Mouse (Mus musculus) testis, postnatal 14 days (tissue): Measurements from ENCODE around the gene Vps26a.
A peak's percentile ranks its signal among the peaks of the same experiment; 100 is the strongest.

Source experiments
- DNase-seq: peaks from one replicate; pipeline ENCODE4 v3.0.0; 2021; ENCODE audit warnings: low spot score

Vps26a gene

GRCm38 (mm10) chr10:62486618-62487415 is at the start of gene Vps26a:
TSS of gene Vps26a (minus strand) at chr10:62486805.
- peak; percentile 99 for DNase-seq

DNA sequence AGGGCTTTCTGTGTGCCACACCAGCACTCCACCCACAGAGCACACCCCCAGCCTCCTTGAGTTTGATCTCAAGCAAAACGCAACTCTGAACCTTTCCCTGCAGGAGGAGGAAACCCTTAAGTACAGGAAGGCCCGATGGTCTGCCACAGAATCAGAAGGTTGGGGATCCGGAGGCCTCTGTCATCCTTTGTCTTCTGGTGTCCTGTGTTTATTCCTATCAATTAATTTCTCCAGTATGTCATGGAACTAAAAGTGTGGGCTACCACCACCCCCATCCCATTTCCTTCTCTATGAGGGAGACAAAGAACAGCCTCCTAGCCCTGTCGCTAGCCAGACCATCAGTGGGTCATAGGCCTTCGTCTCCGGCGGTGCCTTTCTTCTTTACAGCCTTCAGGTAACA is 47.9 kb upstream of the Vps26a start:
- no peak for DNase-seq

GRCm38 (mm10) chr10:62532832-62533231 is 46.2 kb upstream of the Vps26a start:
- DNase-seq, result no peak

DNA sequence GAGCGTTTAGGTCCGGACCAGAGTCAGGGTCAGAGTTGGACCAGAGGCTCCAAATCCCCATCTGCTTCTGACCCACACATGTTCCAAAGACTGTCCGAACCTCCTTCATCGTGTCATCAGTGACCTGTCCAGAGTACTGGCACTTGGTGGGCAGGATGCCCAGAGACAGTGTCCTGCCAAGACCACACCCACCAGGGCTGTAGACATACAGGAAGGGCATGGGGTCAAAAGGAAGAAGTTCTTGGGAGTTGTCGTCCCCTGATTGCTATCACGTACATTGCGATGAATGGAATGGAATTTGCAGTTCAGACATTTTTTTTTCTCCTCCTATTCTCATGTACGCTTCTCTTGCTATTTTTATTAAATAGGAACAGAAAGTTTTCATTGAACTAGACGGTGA is 43.6 kb upstream of the Vps26a start:
- peak; percentile 25 for DNase-seq

DNA sequence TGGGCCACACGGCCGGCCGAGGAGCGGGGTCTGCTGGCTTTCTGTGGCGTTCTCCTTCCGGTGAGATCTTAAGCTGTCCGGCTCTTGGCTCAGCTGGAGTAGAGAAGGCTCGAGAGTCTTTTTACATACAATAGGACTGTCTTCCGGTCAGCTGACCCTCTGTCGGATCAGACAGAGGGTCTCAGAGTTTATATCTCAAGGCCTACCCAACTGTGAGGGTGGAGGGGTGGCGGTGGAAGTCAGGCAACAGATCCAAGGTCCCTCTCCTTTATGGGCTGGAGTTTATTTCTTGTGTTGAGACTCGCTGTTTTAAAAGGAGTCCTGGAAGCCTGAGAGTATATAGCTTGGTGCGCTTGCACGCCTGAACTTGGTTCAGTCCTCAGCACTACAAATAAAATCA is 40.7 kb upstream of the Vps26a start, which contains the start of gene Srgn:
Gene Srgn (minus strand): TSS at position 101 of the 400 bp plus-strand sequence.
- DNase-seq, result no peak

DNA sequence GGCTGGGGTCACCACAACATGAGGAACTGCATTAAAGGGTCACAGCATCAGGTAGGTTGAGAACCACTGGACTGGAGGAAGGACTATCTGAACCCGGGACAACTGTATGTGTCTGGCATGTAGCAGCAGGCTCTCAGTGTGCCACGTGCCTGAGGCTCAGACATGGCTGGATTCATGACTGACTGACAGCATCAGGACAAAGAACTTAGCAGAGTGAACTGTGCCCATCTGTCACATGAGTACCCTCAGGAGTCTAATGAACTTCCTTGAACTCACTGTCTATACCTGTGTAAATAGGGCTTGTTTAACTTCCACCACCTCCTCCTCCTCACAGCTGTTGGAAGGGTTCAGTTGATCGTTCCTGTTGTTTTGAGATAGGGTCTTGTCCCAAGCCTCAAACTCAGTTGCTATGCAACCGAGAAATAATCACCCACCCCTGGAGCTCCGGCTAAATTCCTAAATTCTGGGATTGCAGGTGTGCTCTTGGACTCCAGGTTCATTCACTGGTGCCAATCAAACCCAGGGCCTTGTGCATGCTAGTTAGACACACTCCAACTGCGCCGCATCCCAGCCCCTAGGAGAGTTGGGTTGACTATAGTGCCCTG is 35.8 kb upstream of the Vps26a start:
- no peak for DNase-seq

GRCm38 (mm10) chr10:62521763-62522162 is 35.2 kb upstream of the Vps26a start:
- no peak for DNase-seq

DNA sequence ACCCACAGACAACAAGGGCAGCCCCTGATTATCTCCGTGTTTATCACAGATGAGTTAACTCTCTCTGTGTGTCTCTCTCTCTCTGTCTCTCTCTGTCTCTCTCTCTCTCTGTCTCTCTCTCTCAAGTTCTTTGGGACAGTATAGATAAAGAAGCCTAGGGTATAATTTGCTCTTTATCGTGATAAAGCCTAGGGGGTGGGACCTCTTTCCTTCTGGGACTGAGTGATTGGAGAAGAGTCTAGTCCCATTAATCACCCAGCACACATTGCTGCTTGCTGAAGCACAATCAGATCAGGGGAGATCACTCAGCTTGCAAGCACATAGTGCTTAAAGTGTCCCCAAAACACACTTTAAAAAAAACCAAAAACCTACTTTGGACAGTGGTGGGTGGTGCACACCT is 34.3 kb upstream of the Vps26a start:
- DNase-seq, result no peak

GRCm38 (mm10) chr10:62517511-62517910 is 30.9 kb upstream of the Vps26a start:
- DNase-seq, result no peak

DNA sequence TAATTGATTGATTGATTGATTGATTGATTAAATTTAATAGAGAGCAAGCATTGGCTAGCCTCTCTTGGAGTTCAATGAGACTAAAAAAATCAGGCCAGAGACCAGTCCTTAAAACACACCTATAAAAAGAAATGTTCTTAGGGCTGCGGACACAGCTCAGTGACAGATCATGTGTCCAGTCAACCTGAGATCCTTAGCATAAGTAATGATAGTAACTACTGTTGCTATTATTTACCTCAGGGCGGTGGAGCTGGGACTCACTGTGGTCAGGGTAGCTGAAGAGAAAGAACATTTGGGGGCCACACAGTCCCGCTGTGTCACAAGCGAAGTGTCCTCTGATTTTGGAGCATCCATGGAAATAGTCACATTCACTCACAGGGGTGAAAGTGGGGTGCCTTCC is 26.2 kb upstream of the Vps26a start:
- DNase-seq, result no peak

GRCm38 (mm10) chr10:62511528-62511927 is 24.9 kb upstream of the Vps26a start:
- DNase-seq, result no peak

- DNase-seq, result no peak
Measured at GRCm38 (mm10) chr10:62509032-62509656, 22.5 kb upstream of the Vps26a start.

DNA sequence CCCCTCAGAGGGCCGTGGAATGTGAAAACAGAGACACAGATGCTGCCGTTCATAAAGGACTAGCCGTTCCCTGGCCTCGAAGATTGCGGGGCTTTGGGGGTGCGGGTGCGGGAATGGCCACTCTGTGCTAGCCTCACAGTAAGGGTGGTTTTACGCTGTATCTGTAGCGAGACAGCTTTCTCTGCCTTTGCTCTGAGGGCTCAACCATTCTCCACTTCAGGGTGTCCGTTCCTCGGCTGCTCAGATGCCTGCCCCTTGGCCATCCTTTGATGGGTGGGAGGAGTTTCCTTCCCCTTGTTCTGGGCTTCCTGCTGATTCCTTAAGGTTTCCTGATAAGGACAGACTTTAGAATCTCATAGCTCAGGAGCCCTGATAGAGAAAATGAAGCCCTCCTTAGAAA is 21.9 kb upstream of the Vps26a start:
- no peak for DNase-seq

DNA sequence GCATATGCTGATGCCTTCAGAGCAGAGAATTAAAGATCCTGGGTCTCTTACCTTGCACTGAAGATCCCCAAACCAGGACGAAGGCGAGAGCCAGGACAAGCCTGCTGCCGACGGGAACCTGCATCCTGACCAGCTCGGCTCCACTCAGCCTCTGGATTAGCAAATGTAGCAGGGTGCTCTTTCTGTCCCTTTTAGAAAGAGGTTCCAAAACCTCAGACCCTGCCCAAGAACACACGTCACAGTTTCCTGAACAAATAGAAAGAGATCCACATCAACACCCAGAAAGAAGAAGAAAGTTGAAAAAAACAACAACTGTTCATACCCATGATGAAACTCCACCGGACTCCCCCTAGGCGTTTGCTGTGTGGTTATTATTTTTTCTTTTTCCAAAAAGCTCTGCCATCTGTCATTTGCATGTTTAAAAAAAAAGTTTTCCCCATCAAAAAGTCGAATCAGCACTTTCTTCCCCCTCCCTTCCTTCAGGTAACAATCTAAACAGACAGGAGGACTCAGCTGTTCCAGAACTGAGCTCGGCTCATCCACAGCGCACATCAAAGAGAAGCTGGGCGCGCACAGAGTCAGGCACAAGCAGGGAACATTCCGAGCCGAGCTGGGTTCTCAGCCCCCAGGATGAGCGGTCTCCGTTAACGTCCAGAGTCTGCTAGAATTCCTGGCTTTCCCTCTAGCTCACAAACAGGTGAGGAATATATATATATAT is 21.1 kb upstream of the Vps26a start:
- peak; percentile 22 for DNase-seq

DNA sequence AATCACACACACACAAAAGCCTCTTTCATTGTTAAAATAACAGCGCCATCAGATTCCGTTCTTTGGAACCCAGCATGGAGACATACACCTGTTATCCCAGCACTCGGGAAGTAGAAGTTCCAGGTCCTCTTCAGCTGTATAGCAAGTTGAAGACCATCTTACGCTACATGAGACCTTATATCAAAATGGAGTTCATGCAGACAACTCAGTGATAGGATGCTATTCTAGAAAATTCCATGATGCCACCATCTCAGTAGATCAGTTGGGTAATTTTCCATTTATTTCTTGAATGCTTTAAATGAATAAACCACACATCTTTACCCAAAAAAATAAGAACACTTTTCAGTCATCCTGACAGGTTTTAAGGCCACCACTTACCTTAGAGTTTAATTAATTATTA is 20.5 kb upstream of the Vps26a start:
- DNase-seq, result no peak

DNA sequence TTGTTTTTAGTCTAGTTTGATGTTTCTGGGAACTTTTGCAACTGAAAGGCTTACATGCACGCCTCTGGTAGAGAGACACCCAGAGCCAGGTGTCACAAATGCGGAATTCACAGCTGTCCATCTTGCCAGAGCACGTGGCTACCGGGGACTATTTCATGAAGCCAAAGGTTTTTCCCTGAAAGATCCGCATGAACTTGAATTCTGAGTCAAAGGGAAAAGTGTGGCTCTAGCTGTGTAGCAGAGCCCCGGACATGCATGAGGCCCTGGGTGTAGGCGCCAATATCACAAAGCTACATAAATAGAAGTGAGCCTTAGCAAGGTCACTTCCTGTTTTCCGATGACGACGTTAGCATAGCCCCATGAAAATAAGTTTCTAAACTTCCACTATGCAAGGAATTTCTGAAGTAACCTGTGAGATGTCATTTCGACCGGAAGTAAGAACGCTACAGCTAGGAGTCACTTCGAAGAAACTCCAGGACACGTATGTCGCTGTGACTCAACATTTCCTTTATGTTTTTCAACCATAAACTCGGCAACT is 19.5 kb upstream of the Vps26a start:
- DNase-seq, result no peak

- no peak for DNase-seq
Measured at GRCm38 (mm10) chr10:62505224-62505983, 18.8 kb upstream of the Vps26a start.

GRCm38 (mm10) chr10:62503836-62504628 is 17.4 kb upstream of the Vps26a start:
- no peak for DNase-seq

GRCm38 (mm10) chr10:62503353-62503752 is 16.7 kb upstream of the Vps26a start:
- no peak for DNase-seq

DNA sequence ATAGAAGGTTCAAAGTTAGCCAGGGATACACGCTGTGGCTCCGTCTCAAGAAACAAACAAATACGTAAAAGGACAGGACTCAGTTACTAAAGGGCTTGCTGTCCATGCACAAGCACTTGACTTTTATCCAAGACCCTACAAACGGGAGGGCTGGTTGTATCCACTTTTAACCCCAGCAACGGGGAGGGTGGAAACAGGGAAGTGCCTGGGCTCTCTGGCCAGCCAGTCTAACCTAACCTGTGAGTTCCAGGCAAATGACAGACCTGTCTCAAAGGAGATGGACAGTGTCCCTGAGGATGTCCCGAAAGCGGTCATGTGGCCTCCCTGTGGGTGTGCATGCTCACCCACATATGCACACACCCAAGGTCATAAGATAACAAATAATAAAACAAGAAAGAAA is 15.3 kb upstream of the Vps26a start:
- DNase-seq, result no peak
